Mouse (Mus musculus) spleen, embryonic (tissue): ENCODE measurements around the gene Rbks.

ENCODE experiments used
- CTCF ChIA-PET: fragments of 350-600 bp; sonication (Branson Sonifier 250); formaldehyde crosslinking; loops from one replicate; lab custom pipeline; 2022; lab: Charles Lee

Gene Rbks

DNA sequence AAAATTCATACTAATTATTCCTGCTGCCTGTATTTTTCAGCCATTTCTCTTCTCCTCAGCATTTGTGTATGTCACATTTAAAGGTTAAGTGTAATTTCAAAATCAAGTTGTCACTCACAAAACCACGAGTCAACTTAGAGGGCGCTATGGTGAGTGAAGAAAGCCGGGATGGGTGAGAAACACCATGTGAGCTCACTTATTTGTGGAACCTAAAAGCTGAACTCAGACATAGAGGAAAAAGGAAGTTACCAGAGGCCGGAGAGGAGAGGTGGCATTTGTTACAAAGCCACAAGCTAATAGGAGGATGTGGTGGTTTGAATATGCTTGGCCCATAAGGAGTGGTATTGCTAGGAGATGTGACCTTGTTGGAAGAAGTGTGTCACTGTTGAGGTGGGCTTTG is 17.2 kb downstream of the Rbks start:
- CTCF ChIA-PET, result no interaction called here

DNA sequence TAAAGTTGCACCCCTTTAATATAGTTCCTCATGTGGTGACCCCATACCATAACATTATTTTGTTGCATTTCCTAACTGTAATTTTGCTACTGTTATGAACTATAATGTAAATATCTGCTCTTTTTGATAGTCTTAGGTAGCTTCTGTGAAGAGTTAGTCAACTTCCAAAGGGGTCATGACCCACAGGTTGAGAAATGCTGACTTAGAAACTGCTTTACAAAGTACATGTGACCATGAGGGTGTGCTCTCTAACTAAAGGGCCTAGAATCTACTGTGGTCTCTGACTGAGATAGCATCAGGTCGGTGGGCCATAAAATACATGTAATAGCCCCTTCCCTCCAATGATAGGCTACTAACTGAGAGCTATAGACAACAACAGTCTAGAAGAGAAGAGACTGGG is 19.4 kb downstream of the Rbks start:
- CTCF ChIA-PET, result no interaction called here

DNA sequence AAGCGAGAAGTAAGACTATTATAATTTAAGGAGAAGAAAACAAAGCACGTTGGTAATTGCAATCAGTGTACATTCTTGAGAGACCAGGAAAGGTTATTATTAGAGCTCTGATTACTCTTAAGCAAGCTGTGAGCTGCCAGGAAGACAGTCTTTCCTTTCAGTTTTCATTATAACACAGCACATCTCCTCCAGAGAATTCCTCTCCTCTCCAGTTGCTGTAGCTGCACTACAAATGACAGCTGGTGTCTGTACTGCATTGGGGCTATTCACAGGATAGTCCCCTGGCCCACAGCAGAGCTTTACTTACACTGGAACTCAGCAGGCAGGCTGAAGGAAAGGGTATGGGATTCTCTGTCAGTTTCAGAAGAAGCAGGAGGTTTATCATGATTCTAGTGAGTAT is 24.0 kb downstream of the Rbks start:
- CTCF ChIA-PET, result no interaction called here

- CTCF ChIA-PET, result interaction anchor here (0.6 kb wide), 1 partner anchor 306 kb away, joined by 3 read pairs; no protein-coding TSS in a partner anchor
Observed at GRCm38 (mm10) chr5:31671137-31671536, 26.3 kb downstream of the Rbks start.

DNA sequence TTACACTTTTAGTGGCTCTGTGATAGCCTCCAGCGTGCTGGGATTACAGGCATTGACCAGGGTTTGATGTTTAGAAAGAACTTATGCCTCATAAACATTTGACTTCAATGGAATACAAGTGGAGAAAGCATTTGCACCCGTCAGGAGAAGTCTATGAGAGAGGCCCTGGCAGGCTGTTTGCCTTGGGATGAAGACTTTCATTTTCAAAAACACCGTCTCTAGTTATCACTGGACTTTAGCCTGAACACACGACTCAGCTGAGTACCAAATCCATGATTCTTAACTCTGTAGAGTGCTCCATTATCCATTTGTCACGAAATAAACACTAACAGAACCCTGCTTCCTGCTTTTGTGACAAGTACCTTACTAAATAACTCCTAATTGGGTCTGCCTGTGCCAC is 27.4 kb downstream of the Rbks start:
- CTCF ChIA-PET, result no interaction called here

GRCm38 (mm10) chr5:31668325-31668968 is 29.0 kb downstream of the Rbks start:
- CTCF ChIA-PET, result no interaction called here

GRCm38 (mm10) chr5:31666176-31666575 is 31.3 kb downstream of the Rbks start:
- CTCF ChIA-PET, result no interaction called here

DNA sequence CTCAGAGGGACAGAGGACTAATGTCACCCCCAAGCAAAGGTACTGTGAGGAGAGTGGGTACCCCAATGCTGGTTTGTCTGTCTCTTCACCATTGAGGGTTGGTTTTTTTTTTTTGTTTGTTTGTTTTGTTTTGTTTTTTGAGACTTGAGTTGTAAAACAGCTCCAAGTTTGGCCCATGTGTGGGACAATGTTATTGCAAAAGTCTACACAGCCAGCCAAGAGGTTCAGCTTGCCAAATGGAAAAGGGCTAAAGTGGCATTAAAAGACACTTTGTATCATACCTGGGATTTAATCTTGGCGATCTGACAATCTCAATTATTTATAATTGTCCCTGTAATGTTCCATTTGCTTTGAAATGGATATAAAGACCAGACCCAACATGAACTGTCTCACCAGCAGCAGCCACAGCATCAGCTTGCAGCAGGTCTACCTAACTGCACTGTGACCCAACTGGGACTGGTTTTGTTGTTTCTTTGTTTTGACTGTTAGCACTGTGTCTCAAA is 41.7 kb downstream of the Rbks start:
- CTCF ChIA-PET, result interaction anchor here (0.6 kb wide), 1 partner anchor 188 kb away, joined by 3 read pairs; no protein-coding TSS in a partner anchor

DNA sequence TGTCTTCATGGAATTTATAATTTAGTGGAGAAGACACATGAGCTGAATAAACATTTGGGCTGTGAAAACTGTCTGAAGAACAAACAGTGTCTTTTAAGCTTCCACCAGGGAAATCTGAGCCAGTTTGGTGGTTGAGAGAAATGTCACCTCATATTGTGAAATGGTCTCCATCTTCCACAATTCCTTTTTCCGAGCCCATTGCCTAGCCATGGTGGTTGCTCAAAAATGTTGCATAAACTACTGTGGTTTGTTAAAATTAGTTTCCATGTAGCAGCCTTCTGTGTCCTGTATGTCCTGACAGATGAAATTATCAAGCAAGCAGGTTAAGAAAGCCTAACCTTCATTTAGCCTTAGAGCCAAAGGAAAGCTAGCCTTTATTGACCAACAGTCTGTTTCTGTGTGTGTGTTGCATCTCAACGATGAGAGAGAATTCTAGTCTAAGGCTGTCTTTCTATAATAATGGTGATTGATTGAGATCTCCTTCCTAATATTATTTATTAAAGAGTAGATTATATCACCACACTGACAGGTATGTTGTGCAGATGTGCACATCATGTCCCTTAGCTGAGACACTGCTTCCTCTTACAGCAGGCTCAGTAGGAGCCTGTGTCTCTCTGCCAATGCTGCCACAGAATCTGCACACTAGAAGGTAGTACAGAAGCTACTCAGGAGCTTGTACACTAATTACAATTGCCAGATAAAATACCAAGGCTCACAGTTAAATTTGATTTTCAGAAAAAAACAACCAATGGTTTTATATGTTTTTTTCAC is 46.7 kb downstream of the Rbks start:
- CTCF ChIA-PET, result no interaction called here

DNA sequence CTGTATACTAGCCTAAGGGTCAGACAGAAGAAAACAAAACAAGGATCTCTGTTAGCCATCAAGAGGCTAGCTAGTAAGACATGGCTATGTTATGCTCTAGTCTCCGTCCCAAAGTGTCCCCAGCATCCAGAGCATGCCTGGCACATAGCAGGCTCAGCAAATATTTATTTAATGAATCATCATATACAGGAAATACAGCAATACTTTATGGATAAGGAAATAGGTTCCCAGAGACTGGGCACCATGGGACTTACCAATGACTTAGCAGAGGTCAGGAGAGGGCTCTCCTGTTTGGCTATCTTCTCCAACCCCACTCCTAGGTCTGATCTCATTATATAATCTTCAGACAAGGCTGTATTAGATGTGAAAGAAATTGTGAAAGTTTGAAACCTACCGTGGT is 50.1 kb downstream of the Rbks start:
- CTCF ChIA-PET, result no interaction called here

DNA sequence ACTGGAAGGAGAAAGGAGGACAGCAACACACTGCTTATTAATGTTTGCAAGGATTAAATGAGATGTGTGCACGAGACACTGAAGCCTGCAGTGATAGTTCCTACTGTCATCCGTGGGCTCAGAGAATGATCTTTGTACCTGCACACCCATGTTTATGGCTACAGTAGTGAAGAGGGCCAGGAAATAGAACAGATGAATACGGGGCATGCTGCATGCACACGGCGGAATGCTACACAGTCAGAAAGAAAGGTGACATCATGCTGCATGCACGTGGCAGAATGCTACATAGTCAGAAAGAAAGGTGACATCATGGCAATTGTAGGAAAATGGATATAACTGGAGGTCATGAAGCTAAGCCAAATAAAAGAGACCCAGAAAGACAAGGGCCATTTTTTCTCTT is 50.9 kb downstream of the Rbks start:
- CTCF ChIA-PET, result no interaction called here

- CTCF ChIA-PET, result no interaction called here
Observed at GRCm38 (mm10) chr5:31645798-31646197, 51.6 kb downstream of the Rbks start.

GRCm38 (mm10) chr5:31644847-31645246 is 52.6 kb downstream of the Rbks start:
- CTCF ChIA-PET, result no interaction called here

DNA sequence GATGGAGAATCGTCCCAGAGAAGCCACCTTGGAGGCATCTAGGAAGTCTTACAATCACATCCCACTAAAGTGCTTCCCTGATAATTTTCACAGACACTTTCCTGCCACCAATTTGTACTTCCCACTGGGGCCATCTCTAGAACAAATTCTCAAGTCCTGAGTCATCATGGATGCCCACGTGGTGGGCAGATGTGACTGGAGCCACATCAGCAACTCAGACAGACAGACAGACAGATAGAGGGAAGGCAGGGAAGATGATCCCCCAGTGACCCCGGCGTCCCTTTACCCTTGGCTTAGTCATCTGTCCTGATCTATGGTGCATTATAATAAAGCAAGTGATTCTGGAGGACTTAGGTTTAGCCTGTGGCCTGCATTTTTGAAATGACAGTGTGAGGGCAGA is 53.2 kb downstream of the Rbks start:
- CTCF ChIA-PET, result no interaction called here

DNA sequence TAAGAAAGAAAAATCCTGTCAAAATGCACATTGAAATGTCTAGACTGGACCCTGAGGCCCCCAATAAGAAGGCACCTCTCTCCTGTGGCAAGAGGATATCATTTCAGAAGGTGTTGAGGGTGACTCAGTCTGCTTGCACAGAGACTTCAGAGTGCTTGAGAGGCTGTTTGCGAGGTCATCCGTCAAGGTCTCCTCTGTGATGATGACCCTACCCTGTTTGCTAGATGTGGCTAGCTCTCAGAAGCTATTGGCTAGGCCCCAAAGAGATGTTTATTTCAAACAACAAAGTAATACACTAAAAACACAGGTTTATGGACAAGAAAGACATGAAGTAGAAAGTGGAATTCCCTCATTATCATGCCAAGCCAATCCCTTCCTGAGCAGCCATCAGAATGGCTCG is 55.1 kb downstream of the Rbks start:
- CTCF ChIA-PET, result no interaction called here

GRCm38 (mm10) chr5:31640542-31640941 is 56.9 kb downstream of the Rbks start:
- CTCF ChIA-PET, result no interaction called here

- CTCF ChIA-PET, result no interaction called here
Observed at GRCm38 (mm10) chr5:31636636-31637253, 60.7 kb downstream of the Rbks start.

GRCm38 (mm10) chr5:31634679-31635078 is 62.7 kb downstream of the Rbks start:
- CTCF ChIA-PET, result no interaction called here

- CTCF ChIA-PET, result no interaction called here
Observed at GRCm38 (mm10) chr5:31634161-31634560, 63.3 kb downstream of the Rbks start.

- CTCF ChIA-PET, result interaction anchor here (0.6 kb wide), 1 partner anchor 514 kb away, joined by 7 read pairs; no protein-coding TSS in a partner anchor
Observed at GRCm38 (mm10) chr5:31631169-31631568, 66.3 kb downstream of the Rbks start.

DNA sequence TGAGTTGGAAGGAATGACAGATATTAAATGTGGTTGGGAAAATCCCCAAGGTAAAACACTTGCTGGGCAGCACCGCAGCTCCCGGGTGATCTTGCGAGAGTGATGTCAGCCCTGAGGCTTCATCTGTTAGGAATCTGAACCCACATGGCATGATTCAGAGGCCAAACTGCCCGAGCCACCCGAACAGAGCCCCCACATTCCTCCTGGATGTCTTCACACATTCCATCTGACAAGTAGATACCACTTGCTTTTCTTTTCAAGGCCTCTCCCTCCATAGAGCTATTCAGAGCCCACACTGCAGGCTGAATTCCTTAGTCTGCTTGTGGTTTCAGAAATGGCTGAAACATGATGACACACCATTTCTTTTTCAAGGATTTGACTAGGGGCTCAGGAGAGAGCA is 67.4 kb downstream of the Rbks start:
- CTCF ChIA-PET, result no interaction called here

DNA sequence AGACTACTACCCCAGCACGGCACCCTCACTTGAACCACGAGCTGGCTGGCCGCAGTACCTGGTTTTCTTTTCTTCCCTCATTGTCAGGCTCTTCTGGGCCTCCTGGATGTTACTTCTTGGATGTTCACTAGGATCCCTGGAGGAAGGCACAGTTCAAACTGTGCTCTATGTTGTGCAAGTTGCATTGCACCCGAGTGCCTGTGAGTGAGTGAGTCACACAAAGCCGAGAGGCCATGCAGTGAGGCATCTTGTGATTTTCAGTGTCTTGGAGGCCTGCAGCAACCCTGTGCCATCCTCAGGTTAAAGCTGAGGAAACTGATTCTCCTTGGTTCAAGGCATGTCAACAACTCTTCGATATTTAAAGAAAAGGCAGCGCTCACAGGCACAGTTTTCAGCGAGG is 68.9 kb downstream of the Rbks start:
- CTCF ChIA-PET, result no interaction called here
